8 mouse cellular contexts compared by ENCODE assay signal in genomic region chr17:84152206-84152975, GRCm38 (mm10). TPM values are rescaled to one million over a fixed set of nuclear protein-coding genes. Genes with fewer than 3 reads are reported as not detected.
DNase-seq lines count a peak whose midpoint lies in the region; ATAC-seq and TF ChIP-seq lines count a peak whose summit lies in the region.
"Had no signal": no experiment of that assay in that cellular context is flagged by ENCODE, and none has a peak within 500 bp of the region (broad histone marks: within the 10 kb centered on the region; RNA-seq: fewer than 3 reads in every experiment).

No protein-coding gene starts in this region.

- H3K27me3 ChIP-seq in kidney, adult 2 months (replicated peaks; ENCODE audit: control insufficient read depth, insufficient read depth, low read length): no peaks in the 10 kb centered on the region
- no peaks in the 10 kb centered on the region for H3K27me3 ChIP-seq in G1E (ENCODE audit: insufficient read depth, low read length)
- H3K27me3 ChIP-seq in hindbrain, embryonic 14.5 days (ENCODE audit: control insufficient read depth, insufficient read depth, low read length): no peaks in the 10 kb centered on the region

- H3K4me2 ChIP-seq in hindbrain, embryonic 14.5 days (replicated peaks): no peak overlapping the region

- DNase-seq in kidney, postnatal 25 days: peak; percentile 1 to 26
- no peak for DNase-seq in kidney, adult 2 months
- no peak for DNase-seq in G1E (ENCODE audit: low spot score)
- DNase-seq in NIH3T3 (ENCODE audit: low read depth): peak; percentile 46
- DNase-seq in liver: peak; percentile 37
- DNase-seq in frontal cortex, adult 2 months (ENCODE audit: extremely low spot score in 1 of 2, low spot score in 1 of 2): no peak
- no peak for DNase-seq in hindbrain, embryonic 14.5 days (ENCODE audit: low spot score)

- H3K4me3 ChIP-seq in kidney, adult 2 months (ENCODE audit: insufficient read depth, low read depth, low read length): no peak overlapping the region
- peak overlapping the region; percentile 5; the same call in 1 of the 2 replicates for H3K4me3 ChIP-seq in G1E (ENCODE audit: low read depth, low read length)
- no peak overlapping the region for H3K4me3 ChIP-seq in hindbrain, embryonic 14.5 days (replicated peaks; ENCODE audit: low read length)

- H3K9me3 ChIP-seq in G1E (replicated peaks): no peaks in the 10 kb centered on the region
- H3K9me3 ChIP-seq in hindbrain, embryonic 14.5 days (ENCODE audit: control insufficient read depth, low read length): no peaks in the 10 kb centered on the region

- H3K4me1 ChIP-seq in kidney, adult 2 months (ENCODE audit: control insufficient read depth, insufficient read depth, low read length): peaks cover 25% of the 10 kb centered on the region
- peaks cover 93% of the 10 kb centered on the region for H3K4me1 ChIP-seq in G1E (ENCODE audit: insufficient read depth, low read depth, low read length)
- H3K4me1 ChIP-seq in hindbrain, embryonic 14.5 days (replicated peaks; ENCODE audit: control insufficient read depth, insufficient read depth, low read length): no peaks in the 10 kb centered on the region

- H3K27ac ChIP-seq in kidney, adult 2 months (ENCODE audit: insufficient read depth, low read depth, low read length): no peak overlapping the region
- no peak overlapping the region for H3K27ac ChIP-seq in hindbrain, embryonic 14.5 days

- H3K36me3 ChIP-seq in kidney, adult 2 months (ENCODE audit: control insufficient read depth, insufficient read depth, low read length): no peaks in the 10 kb centered on the region
- H3K36me3 ChIP-seq in G1E (replicated peaks): no peaks in the 10 kb centered on the region
- no peaks in the 10 kb centered on the region for H3K36me3 ChIP-seq in hindbrain, embryonic 14.5 days (replicated peaks; ENCODE audit: control insufficient read depth, insufficient read depth)

- H3K9ac ChIP-seq in hindbrain, embryonic 14.5 days: no peak overlapping the region

- no peak for ATAC-seq in G1E (ENCODE audit: extremely low read depth, insufficient number of reproducible peaks, low FRiP score, poor library complexity, severe bottlenecking)
- no peak for ATAC-seq in hindbrain, embryonic 14.5 days (ENCODE audit: low FRiP score)
- ATAC-seq: lung, postnatal 0 days had no signal

- TF ChIP-seq POLR2A in kidney, adult 2 months (IDR thresholded peaks at IDR 0.05; ENCODE audit: low read depth, low read length): no peak

- TF ChIP-seq CTCF in kidney, adult 2 months (conservative IDR thresholded peaks at IDR 0.05; ENCODE audit: insufficient read depth, insufficient read length, low read depth, low read length): no peak
- no peak for TF ChIP-seq CTCF in G1E (IDR thresholded peaks at IDR 0.05; ENCODE audit: low read depth, low read length)

- 75% methylated on average over 6 of the region's 6 CpGs for WGBS in kidney, adult 2 months
- 33% methylated on average over 6 of the region's 6 CpGs for WGBS in hindbrain, embryonic 14.5 days

RNA-seq across cellular contexts. Expression of gene Zfp36l2, which starts 35.4 kb away (rescaled TPM):
- 34.3 and 45.8 TPM in 2 replicates for polyA plus RNA-seq in kidney, adult 2 months (2012; rRNA removed)
- total RNA-seq in G1E (2014; fragmentation: Nextera tagmentation) (417 and 437 TPM in 2 replicates), G1E (2017) (112 TPM in 2 replicates)
- 884 and 1,243 TPM in 2 replicates for polyA plus RNA-seq in G1E (2012)
- polyA plus RNA-seq in frontal cortex, adult 2 months (2012; rRNA removed): 21.4 and 24.3 TPM in 2 replicates
- polyA plus RNA-seq in hindbrain, embryonic 14.5 days (2014; fragmentation: Nextera tagmentation; extraction: Ambion mirVana): 6.8 and 7.9 TPM in 2 replicates

Comparison
In these comparisons a context has a peak if more than half of its experiments do, and no peak if none do; other contexts are left out.
1. DNase-seq: peak in kidney, postnatal 25 days (2 of 2), NIH3T3 (single experiment) and liver (single experiment); none in kidney, adult 2 months (single experiment), G1E (single experiment), frontal cortex, adult 2 months (0 of 2) and hindbrain, embryonic 14.5 days (single experiment).
2. RNA of gene Zfp36l2, which starts 35.4 kb away (polyA plus RNA-seq): 884 to 1,243 TPM in G1E; 34.3 to 45.8 TPM in kidney, adult 2 months, 21.4 to 24.3 TPM in frontal cortex, adult 2 months and 6.8 to 7.9 TPM in hindbrain, embryonic 14.5 days; every median in the first group is over 10 times any median in the second.